Mouse (Mus musculus) frontal cortex, postnatal 36 days (tissue): ENCODE measurements at regions not wholly inside any gene's neighbourhood (a gene's known extent, or its start where the extent isn't known, plus 50 kb on each side); places are given as distances from the start of the nearest gene placed in this dataset.
"Not testable (repeated sequence)": the region's sequence is repeated elsewhere in the genome, so short reads cannot be mapped to it uniquely, and the experiment has no call there.

Experiments
- DNase-seq, 2 experiments: peaks; one replicate each; pipeline ENCODE4 v3.0.0; 2022; ENCODE audit warnings: low spot score in 2 of 2

DNA sequence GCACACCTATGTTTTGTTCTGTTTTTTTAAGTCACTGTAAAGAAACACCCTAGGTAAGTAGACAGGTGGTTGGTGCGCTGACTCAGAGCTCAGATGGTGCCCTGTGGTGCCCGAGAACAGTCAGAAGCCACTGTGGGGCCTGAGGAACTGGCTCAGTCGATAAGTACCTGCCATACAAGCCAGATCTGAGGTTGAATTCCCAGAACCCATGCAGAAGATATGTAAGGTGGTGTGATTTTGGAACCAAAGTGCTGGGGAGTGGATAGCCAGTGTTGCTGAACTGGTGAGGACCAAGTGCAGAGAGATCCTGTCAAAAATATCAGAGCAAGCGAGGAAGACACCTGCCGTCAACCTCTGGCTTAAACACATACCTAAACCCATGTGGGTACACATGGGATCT is 65.4 kb downstream of the Chst1 start:
- no peak for DNase-seq

DNA sequence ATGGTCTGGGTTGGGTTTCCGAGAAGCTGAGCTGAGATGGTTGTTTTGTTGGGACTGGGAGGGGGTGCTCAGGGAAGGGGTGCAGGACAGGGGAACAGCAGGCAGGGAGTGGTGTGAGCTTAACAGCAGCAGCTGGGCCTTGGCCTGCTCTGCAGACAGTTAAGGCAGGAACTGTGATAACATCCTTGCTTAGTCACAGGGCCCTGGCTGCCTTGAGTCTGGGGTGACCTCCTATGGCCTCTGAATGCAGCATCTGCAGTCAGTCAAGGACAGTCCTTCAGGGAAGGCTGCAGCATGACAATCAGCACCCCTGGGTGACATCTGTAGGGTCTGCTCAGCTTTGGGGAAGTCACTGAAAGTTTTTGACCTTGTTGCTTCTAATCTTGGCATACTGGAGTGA is 67.7 kb downstream of the Chst1 start:
- no peak for DNase-seq

DNA sequence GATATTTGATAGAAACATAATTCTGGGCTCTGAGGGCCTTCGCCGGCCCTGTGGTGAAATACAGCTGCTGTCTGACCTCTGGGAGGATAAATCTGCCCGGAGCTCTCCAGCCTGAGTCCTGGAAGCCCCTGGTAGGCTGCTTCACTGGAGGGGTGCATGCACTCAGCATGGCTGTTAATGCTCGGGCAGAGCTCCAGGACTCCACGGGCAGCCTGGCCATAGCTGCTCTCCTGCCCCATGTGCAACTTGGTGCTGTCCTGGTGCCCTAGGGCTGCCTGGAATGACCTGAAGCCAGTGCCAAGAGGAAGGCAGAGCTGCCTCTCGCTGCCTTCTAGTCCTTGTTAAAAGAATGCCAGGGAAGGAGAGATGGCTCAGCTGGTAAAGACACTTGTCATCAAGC is 68.2 kb downstream of the Chst1 start:
- DNase-seq: no peak

DNA sequence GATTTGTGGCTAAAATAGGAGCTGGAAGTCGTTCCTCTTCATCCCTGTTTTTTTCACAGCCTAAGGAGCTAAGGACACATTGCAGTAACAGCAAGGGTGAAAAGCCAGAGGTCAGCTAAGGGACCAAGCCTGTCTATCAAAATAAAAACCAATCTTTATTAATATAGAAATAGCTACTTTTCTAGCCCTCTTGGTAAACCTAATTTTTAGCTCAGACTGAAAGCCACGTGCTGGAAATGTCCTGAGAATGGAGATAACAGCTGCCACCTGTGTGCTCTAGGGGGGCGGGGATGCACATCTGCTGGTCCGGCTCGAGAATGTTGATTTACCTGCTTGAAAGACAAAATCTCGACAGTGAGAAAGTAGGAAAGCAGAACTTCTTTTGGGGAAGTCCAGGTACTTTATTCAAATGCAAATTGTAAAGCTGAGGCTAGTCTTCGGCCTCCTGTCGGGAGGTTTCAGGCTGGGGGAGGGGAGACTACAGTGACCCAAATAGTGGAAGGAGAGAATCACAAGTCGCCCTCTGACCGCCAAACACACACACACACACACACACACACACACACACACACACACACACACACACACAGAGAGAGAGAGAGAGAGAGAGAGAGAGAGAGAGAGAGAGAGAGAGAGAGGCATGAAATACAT is 70.0 kb downstream of the Chst1 start:
- DNase-seq: not testable (repeated sequence)

DNA sequence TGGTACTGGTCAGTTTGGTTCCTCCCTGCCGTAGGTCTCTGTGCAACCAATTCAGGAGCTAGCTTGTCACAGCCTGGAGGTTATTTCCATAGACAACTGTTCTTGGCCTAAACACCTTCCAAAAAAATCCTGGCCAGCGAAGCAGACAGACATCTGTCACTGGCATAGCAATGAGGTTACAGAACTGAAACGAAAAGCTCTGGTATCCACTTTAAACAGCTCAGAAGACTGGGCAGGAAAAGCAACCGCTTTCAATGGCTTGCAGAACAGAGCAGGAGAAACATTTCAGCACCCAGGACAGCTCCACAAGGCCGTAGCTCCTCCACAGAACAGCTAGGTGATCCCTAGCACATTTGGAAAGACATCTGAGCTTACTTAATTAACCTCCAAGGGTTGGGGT is 72.1 kb downstream of the Chst1 start:
- DNase-seq: no peak

DNA sequence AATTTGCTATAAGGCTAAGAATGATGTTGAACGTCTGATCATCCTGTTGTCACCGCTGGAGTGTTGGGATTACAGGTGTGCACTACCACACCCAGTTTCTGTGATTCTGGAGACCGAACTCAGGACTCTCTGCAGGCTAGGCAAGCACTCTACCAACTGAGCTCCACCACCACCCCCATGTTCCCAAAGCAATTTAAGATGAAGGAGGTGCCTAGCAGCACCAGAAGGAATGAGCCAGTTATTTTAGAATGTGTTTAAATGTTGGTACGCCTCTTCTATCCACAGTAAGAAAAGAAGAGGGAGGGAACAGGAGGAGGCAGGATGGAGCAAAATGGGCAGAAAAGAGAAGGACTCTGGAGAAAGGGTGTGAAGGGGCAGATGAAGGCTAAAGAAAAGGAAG is 72.6 kb downstream of the Chst1 start:
- peak in 1 of 2 experiments; percentile 76 for DNase-seq

DNA sequence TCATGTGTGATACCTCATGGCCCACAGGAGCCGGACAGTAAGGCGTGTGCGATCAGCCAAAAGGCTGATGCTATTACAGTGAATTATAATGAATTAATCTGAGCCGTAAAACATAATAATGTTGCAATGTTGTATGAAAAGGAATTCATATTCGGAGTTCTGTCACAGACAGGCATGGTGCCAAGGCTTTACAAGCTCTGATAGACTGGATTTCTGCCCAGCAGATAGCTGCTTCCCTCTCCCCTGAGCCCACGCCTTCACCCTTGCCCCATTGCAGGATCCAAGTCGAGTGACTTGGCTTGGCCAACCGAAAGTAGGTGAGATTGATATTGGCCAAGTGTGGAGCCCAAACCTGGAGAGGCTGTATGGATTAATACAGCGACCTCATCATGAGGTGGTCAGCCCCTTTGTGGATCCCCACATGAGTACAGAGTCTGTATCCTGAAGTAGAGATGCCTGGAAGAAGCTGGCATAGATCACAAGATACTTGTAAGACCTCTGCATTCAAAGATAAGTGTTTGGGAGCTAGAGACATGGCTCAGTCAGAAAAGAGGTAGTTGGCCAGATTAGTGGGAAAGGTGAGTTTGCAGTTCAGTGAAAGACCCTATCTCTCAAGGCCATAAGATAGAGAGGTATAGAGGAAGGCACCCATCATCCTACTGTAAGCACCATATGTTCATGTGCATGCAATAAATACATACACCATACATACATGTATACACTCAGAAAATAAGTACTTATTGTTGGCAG is 73.7 kb downstream of the Chst1 start:
- DNase-seq: no peak

DNA sequence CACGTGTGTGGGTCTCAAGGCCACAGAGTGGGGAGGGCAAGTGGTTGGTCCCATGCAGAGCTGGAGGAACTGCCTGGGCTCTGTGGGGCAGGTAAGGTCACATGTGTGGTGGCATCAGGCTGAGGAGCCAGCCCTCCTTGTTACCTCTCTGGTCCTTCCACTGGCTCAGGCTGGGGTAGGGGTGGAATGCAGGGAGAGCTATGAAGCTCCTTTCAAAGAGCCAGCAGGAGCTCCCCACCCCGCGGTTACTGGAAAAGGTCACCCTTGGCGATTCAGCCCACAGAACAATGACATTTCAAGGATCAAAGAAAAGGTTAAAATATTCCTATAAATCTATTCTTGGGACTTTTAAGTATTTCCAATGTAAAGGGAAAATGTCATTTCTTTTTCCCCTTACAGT is 74.4 kb downstream of the Chst1 start:
- no peak for DNase-seq

DNA sequence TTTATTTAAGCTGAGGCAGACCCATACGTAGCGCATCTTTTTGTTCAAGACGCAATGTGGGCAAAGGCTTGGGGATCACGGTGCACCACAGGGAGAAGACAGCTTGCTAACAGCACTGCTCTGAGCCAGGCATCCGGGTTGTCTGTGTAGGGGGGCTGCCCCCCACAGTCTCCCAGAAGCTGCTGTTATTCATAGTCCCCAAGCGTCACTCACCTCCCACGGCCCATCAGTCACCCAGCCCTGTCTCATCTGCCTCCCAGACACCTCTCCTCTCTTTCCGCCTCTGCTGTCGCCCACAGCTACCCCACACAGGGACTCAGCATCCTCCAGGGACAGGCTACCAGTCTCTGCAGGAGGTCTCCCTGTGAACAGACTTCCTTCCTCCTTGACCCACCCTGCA is 75.7 kb downstream of the Chst1 start:
- DNase-seq: peak; percentile 87 to 88

DNA sequence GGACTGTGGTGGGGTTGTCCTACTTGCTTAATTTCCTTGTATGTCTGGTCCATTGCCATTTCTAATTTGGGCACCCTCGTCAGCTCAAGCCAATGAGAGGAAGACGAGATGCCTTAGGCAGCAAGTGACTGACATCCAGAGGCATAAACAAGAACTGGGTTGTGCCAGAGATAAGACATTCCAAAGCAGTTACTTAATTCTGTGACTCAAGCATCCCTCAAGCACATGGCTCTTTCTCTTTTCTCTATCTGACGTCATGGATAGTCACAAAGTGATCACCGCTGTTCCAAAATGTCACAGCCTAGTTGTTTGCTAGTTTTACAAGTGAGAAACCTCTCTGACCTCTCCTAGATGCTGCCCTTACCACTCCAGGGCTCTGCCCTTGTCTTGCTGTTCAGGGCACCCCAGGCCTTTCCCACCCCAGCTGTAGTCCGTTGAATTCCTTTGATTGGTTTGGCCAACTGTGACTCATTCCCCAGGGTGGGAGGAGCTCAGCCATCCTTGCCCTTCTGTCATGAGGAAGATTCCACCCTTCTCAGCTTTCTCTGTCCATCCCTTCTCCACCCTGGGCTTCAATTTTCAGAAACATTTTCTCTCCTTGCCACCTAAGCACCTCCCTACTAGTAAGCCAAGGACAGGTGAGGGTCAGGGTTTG is 78.9 kb downstream of the Chst1 start:
- DNase-seq: no peak

DNA sequence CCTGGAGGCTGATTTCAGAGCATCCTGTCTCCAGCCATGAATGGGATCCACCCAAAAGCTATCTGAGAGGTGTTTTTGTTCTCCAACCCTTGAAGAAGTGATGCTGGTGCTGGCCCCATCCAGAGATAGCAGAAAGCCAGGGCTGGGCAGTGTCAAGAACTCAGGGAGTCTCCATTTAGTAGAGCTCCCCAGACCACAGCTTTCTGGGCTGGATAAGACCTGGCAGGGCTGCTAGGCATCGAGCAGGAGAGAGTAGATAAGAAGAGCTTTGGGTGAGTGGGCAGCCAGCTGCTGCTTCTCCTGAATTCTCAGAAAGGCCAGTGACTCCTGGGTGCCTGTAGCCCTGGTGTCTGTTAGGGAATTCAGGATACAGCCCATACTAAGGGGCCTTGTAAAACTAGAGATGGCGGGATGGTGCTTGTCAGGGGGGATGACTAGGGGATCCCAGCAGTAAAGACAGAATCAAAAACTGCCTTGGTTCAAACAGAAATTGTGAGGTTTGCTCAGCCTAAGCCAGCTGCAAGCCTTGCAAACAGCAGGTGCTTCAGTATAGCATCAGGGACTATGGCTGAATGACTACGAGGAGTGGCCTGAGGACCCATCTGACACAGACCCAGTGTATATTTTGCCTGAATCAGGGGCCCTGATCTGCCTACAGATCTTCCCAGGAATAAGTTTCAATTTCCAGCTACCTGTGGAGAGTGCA is 79.6 kb downstream of the Chst1 start:
- no peak for DNase-seq

DNA sequence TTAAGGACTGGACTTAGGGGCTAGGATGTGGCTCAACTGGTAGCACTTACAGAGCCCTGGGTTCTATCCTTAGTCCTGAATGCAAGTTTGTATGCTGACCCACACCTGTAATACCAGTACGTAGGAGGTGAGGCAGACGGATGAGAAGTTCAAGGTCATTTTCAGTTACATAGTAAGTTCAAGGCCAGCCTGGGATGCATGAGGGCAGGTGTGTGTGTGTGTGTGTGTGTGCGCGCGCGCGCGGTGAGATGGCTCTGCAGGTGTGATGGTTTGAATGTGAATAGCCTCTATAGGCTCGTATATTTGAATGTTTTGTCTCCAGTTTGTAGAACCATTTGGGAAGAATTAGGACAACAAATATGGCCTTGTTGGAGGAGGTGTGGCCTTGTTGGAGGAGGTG is 82.7 kb downstream of the Chst1 start:
- DNase-seq: no peak

DNA sequence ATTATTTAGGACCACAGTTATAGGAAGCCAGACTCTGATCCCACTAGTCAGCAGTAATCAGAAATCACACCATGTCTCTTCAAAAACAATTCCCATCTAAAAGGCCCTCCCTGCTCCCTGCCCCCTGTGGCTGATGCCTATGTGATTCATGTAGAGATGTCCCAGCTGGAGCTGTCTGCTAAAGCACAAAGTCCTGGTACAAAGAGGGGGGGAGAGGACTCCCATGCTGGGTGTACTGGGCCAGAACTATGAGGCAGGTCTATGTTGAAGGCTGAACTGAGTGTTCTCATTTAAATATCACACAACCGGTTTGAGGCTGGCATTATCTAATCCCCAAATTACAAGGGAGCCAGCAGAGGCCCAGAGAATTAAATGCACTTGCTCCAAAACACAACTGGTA is 88.2 kb downstream of the Chst1 start:
- DNase-seq: no peak

DNA sequence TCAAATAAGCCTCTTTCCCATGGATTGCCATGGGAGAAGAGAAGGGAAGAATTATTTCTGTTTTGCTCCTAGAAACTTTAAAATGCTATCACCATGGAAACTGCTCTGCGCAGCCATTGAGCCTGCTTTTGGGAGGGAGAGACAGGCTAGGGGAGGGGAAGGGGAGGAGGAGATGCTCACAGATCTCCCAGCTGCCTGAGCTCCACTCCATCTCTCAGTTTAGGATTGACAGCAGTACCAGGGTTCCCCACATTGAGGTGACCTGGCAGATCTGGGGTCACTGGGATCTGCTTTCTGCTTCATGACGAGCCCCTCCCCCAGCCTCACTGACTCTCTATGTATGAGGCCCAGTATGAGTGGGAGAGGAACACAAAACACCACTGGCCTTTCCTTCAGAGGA is 89.7 kb downstream of the Chst1 start:
- peak in 1 of 2 experiments; percentile 70 for DNase-seq

DNA sequence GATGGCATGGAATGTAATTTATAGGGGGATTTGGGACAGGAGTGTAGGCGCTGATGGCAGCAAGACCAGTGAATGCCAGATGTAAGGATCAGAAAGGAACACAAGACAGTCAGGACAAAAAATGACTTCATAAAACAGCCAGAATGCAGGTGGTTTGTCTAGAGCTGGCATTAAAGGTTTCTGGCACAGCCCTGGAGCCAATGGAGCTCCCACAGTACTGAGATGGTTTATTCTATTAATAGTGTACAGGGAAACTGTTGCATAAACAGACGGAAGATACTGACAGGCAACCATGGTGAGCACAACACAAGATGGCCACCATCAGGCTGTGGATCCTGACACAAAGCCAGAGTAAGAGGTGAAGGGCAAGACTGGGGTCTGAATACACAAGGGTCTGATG is 90.8 kb downstream of the Chst1 start:
- no peak for DNase-seq

DNA sequence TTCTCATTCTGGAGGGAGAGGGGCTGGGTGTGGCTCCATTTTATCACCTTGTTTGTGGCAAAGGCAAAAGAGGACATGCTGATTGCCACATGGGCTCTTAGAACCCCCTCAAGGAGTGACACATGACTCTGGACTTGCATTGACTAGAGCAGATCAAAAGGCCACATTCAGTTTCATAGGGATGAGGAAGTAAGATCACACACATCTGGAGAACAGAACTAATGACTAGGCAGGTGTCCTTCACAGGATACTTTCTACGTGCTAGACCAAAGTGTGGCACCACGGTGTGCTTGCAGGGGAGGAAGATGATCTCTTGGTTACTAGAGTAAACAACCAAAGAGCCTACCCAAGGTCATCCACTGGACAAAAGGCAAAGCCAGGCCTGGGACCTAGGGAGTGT is 91.9 kb downstream of the Chst1 start:
- no peak for DNase-seq

DNA sequence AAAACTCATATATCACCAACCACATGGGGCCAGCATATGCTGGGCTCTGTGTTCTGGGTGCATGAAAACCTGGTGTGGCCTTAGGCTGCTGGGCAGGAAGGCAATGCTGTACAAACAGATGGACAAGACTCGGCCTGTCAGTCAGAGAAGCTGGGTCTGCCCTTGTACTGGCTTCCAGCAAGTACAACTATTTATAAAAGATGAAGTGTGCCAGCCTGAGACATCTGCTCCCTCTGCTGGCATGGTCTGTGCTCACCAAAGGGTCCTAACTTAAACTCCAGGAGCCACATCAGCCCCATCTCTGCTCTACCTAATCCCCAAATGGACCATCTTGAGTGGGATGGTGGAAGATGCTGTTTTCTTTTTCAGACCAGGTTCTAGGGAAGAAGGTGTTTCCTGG is 93.1 kb downstream of the Chst1 start:
- DNase-seq: peak in 1 of 2 experiments; percentile 79

DNA sequence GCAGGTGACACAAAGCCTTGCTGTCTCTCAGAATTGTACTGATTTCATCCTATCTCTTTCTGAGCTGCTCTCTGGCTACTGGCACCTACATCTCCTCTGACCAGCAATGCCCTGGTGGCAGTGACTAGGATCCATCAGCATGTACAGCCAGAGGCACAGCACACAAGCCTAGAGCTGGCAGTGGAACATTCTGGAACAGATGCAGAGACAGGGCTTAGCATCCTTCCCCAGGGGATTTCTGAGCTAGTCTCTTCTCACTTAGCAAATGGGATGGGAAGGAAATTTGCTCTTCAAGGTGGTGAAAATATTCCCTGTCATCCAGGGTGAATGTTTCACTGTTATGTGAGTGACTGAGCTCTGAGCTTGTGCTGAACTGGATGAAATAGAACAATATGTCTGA is 93.5 kb downstream of the Chst1 start:
- no peak for DNase-seq

DNA sequence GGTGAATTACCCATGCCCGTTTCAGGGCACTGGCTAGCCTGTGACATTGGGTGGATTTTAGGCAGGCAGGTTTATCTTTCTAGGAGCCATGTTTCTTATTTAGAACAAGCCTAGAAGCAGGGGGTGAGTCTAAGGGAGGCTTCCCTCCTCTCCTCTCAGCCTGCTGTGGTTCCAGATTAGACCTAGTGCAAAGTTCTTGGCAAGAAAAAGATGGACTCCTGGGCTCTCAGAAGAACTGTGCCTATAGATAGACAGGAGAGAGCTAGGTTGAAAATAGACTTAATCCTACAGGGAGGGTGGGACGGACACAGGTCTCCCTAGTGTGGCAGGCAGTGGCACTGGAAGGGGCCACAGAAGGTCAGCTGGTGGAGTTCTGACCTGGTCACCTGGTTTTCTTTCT is 95.3 kb downstream of the Chst1 start:
- DNase-seq: no peak

DNA sequence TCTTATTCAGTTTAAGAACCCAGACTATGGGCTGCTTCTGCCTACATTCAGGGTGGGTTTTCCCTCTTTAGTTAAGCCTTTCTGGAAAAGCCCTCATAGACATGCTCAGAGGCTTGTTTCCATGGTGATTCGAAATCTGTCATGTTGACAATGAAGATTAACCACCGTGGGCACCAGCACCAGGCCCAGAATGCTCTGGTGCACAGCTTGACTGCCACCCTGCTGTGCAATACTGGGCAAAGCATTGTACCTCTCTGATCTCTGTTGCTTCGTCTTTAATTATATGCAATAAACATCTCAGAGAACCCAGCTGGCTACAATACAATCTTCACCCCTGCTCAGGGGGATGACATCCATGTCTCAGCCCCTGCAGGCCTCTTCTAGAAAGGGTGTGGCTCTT is 96.4 kb downstream of the Chst1 start:
- no peak for DNase-seq

DNA sequence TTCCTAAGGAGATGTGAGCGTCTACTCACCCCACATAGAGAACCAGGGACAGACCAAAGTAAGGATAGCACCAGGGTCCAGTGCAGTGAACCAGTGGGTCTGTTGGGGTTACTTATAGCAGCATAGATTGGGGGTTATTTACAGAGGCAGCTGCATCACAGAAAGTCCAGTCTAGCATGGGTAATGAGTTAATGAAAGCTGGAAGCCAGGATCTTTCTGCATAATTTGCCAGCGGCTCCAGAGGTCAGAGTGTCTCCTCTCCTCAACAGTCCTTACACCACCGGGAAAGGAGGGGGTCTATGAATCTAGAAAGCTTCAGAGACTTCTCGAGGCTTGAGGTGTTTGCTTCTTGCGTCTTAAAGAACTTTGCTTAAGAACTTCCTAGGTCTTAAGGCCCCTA is 98.2 kb downstream of the Chst1 start:
- no peak for DNase-seq

DNA sequence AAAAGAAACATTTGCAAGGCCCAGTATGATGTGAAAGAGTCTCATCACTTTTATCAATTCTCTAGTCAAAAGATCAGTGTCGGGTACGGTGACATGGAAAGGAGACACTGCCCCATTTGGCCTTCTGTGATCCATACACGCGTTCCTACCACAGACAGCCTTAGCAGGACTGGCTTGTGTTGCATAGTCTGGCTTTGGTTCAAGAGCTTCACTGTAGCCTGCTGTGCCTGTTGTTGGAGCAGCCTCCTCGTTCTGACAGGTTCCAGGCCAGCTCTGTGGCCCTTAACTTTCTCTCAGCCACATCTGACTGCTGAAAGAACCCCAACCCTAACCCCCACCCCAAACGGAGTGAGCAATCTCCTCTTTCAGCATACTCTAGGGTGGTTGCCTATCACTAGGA is 99.9 kb downstream of the Chst1 start:
- DNase-seq: no peak

DNA sequence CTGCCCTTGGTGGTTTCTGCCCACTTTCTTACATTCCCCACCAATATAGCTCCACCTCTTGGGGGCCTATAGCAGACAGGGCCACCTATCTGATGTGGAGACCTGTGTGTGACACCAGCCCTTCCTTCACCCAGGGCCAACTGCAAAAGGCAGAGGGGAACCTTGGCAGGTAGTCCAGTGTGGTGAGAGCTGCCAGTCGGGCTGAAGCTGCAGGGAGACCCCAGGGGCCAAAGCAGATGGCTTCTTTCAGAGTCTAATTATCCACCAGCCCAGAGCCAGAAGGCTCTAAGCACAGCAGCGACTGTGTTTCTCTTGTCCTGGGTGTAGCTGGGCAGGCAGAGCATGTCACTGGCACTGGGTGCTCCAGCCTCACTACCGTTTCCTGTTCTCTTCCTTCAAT is 104.5 kb downstream of the Chst1 start:
- DNase-seq: no peak
